Mouse (Mus musculus): Measurements from ENCODE around the gene Psmb9. TPM values are rescaled to one million over a fixed set of nuclear protein-coding genes. Genes with fewer than 3 reads are reported as not detected.
"Not testable (repeated sequence)": the region's sequence is repeated elsewhere in the genome, so short reads cannot be mapped to it uniquely, and the experiment has no call there.

Psmb9 gene
- polyA plus RNA-seq, 1 experiment, result 32.3 TPM

GRCm38 (mm10) chr17:34170487-34170876 is 17.1 kb downstream of the Psmb9 start:
- WGBS, result 19% methylated on average over 4 of the region's 4 CpGs
- H3K27me3 ChIP-seq (replicated peaks; ENCODE audit: control insufficient read depth, insufficient read depth, low read length), result no peaks in the 10 kb centered on the region
- no peak overlapping the region for H3K4me3 ChIP-seq (ENCODE audit: insufficient read depth, low read depth, low read length)
- H3K4me1 ChIP-seq (ENCODE audit: control insufficient read depth, insufficient read depth, low read length), result no peaks in the 10 kb centered on the region
- DNase-seq, result no peak
- TF ChIP-seq POLR2A (IDR thresholded peaks at IDR 0.05; ENCODE audit: low read depth, low read length) (no peak), CTCF (conservative IDR thresholded peaks at IDR 0.05; ENCODE audit: insufficient read depth, insufficient read length, low read depth, low read length) (no peak)
- no peaks in the 10 kb centered on the region for H3K36me3 ChIP-seq (ENCODE audit: control insufficient read depth, insufficient read depth, low read length)
- no peak overlapping the region for H3K27ac ChIP-seq (ENCODE audit: insufficient read depth, low read depth, low read length)

DNA sequence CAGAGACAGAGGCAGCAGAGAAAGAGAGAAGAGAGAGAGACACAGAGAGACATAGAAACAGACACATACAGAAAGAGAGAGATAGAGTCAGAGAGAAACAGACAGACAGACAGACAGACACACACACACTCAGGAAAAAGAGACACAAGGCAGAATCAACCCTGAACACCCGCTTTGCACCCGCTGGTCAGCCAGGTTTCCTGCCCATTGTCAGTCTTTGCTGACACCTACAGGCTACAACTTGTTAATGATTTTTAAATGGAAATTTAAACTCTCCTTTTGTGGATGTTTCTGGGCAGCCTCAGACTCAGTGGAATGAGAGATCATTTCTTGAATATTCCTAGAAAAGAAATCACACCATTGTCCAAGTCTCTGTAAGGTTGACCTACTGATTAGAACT is 18.3 kb downstream of the Psmb9 start:
- no peak overlapping the region for H3K27ac ChIP-seq (ENCODE audit: insufficient read depth, low read depth, low read length)
- H3K36me3 ChIP-seq (ENCODE audit: control insufficient read depth, insufficient read depth, low read length), result no peaks in the 10 kb centered on the region
- no peaks in the 10 kb centered on the region for H3K4me1 ChIP-seq (ENCODE audit: control insufficient read depth, insufficient read depth, low read length)
- no peak overlapping the region for H3K4me3 ChIP-seq (ENCODE audit: insufficient read depth, low read depth, low read length)
- no peaks in the 10 kb centered on the region for H3K27me3 ChIP-seq (replicated peaks; ENCODE audit: control insufficient read depth, insufficient read depth, low read length)
- peak; percentile 64 for DNase-seq
- WGBS, result 3% methylated on average over 2 of the region's 2 CpGs
- TF ChIP-seq POLR2A (IDR thresholded peaks at IDR 0.05; ENCODE audit: low read depth, low read length), result no peak
- TF ChIP-seq CTCF (conservative IDR thresholded peaks at IDR 0.05; ENCODE audit: insufficient read depth, insufficient read length, low read depth, low read length), result peak; percentile 83

- H3K4me3 ChIP-seq (ENCODE audit: insufficient read depth, low read depth, low read length), result no peak overlapping the region
- no peaks in the 10 kb centered on the region for H3K27me3 ChIP-seq (replicated peaks; ENCODE audit: control insufficient read depth, insufficient read depth, low read length)
- no peaks in the 10 kb centered on the region for H3K36me3 ChIP-seq (ENCODE audit: control insufficient read depth, insufficient read depth, low read length)
- 74% methylated on average over 6 of the region's 6 CpGs for WGBS
- TF ChIP-seq CTCF (conservative IDR thresholded peaks at IDR 0.05; ENCODE audit: insufficient read depth, insufficient read length, low read depth, low read length) (peak; percentile 32), POLR2A (IDR thresholded peaks at IDR 0.05; ENCODE audit: low read depth, low read length) (no peak)
- DNase-seq, result no peak
- no peaks in the 10 kb centered on the region for H3K4me1 ChIP-seq (ENCODE audit: control insufficient read depth, insufficient read depth, low read length)
- no peak overlapping the region for H3K27ac ChIP-seq (ENCODE audit: insufficient read depth, low read depth, low read length)
Measured at GRCm38 (mm10) chr17:34165033-34165730, 22.4 kb downstream of the Psmb9 start.

DNA sequence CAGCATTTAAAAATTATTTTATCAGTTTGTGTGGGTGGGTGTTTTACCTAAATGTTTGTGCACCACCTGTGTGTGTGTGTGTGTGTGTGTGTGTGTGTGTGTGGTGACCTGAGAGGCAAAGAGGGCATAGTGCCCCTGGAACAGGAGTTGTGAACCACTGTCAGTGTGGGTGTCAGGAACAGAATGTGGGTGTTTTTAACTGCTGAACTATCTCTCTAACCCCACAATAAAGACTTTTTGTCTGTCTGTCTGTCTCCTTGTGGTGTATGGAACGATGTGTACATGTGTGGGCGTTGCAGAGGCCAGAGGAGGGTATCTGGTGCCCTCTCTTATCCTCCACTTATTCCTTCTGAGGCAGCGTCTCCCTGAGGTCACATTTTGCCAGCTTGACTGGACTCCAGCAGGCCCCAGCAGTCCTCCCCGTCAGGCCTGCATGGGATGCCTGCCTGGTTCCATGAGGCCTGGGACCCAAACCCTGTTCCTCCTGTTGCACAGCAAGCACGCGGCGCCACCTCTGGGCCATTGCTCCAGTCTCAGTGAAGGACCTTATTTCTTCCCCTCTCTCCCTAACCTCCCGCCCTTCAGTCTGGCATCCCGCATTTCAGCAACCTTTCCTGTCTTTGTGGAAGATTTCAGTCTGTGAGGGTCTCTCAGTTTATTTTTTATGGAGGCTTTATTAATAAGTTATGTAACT is 23.2 kb downstream of the Psmb9 start:
- H3K4me3 ChIP-seq (ENCODE audit: insufficient read depth, low read depth, low read length), result no peak overlapping the region
- 51% methylated on average over 9 of the region's 9 CpGs for WGBS
- DNase-seq, result peak; percentile 29
- peak; percentile 44; the same call in 1 of the 2 replicates for TF ChIP-seq CTCF (conservative IDR thresholded peaks at IDR 0.05; ENCODE audit: insufficient read depth, insufficient read length, low read depth, low read length)
- no peak for TF ChIP-seq POLR2A (IDR thresholded peaks at IDR 0.05; ENCODE audit: low read depth, low read length)
- no peak overlapping the region for H3K27ac ChIP-seq (ENCODE audit: insufficient read depth, low read depth, low read length)
- H3K27me3 ChIP-seq (replicated peaks; ENCODE audit: control insufficient read depth, insufficient read depth, low read length), result no peaks in the 10 kb centered on the region
- no peaks in the 10 kb centered on the region for H3K4me1 ChIP-seq (ENCODE audit: control insufficient read depth, insufficient read depth, low read length)
- H3K36me3 ChIP-seq (ENCODE audit: control insufficient read depth, insufficient read depth, low read length), result no peaks in the 10 kb centered on the region

DNA sequence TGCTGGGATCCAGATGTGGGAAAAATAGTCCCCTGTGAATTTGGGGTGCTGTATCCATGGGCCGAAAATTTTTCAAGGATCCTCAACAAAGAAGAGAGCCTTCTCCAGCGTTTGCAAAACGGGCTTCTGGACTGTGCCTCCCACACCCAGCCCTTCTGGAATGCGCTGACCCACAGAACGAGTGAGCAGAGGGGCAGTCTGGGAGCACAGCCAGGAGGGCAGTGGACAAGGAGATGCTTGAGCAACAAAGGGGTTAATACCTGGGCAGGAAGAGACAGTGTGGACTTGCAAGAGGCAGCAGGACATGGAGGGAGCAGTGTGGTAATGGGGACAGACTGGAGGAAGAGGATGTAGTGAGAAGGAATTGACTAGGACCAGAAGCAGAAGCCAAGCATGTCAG is 32.0 kb downstream of the Psmb9 start:
- Histone ChIP-seq H3K36me3 (ENCODE audit: control insufficient read depth, insufficient read depth, low read length) (no peaks in the 10 kb centered on the region), H3K4me1 (ENCODE audit: control insufficient read depth, insufficient read depth, low read length) (no peaks in the 10 kb centered on the region), H3K27me3 (replicated peaks; ENCODE audit: control insufficient read depth, insufficient read depth, low read length) (no peaks in the 10 kb centered on the region; the same call in 1 of the 2 replicates), H3K4me3 (ENCODE audit: insufficient read depth, low read depth, low read length) (no peak overlapping the region), H3K27ac (ENCODE audit: insufficient read depth, low read depth, low read length) (no peak overlapping the region)
- WGBS, result 43% methylated on average over 5 of the region's 5 CpGs
- TF ChIP-seq POLR2A (IDR thresholded peaks at IDR 0.05; ENCODE audit: low read depth, low read length), result no peak
- no peak for TF ChIP-seq CTCF (conservative IDR thresholded peaks at IDR 0.05; ENCODE audit: insufficient read depth, insufficient read length, low read depth, low read length)
- DNase-seq, result no peak

- Histone ChIP-seq H3K27me3 (replicated peaks; ENCODE audit: control insufficient read depth, insufficient read depth, low read length) (no peaks in the 10 kb centered on the region; the same call in 1 of the 2 replicates), H3K27ac (ENCODE audit: insufficient read depth, low read depth, low read length) (no peak within 1 kb of the TSS; the same call in 1 of the 2 replicates), H3K4me3 (ENCODE audit: insufficient read depth, low read depth, low read length) (peak within 1 kb of the TSS; percentile 35), H3K36me3 (ENCODE audit: control insufficient read depth, insufficient read depth, low read length) (no peaks in the 10 kb centered on the region), H3K4me1 (ENCODE audit: control insufficient read depth, insufficient read depth, low read length) (no peaks in the 10 kb centered on the region)
- DNase-seq, result peak; percentile 87
- no peak for TF ChIP-seq CTCF (conservative IDR thresholded peaks at IDR 0.05; ENCODE audit: insufficient read depth, insufficient read length, low read depth, low read length)
- TF ChIP-seq POLR2A (IDR thresholded peaks at IDR 0.05; ENCODE audit: low read depth, low read length), result no peak
- 25% methylated on average over 4 of the region's 4 CpGs for WGBS
Measured at GRCm38 (mm10) chr17:34152923-34153322, 34.6 kb downstream of the Psmb9 start, which contains the start of gene H2-DMb1. H2-DMb1 (plus strand) TSS chr17:34153072.

GRCm38 (mm10) chr17:34144960-34145371 is 42.6 kb downstream of the Psmb9 start:
- Histone ChIP-seq H3K4me3 (ENCODE audit: insufficient read depth, low read depth, low read length) (no peak overlapping the region), H3K4me1 (ENCODE audit: control insufficient read depth, insufficient read depth, low read length) (no peaks in the 10 kb centered on the region), H3K27me3 (replicated peaks; ENCODE audit: control insufficient read depth, insufficient read depth, low read length) (no peaks in the 10 kb centered on the region), H3K36me3 (ENCODE audit: control insufficient read depth, insufficient read depth, low read length) (no peaks in the 10 kb centered on the region), H3K27ac (ENCODE audit: insufficient read depth, low read depth, low read length) (no peak overlapping the region)
- TF ChIP-seq POLR2A (IDR thresholded peaks at IDR 0.05; ENCODE audit: low read depth, low read length), result no peak
- no peak for TF ChIP-seq CTCF (conservative IDR thresholded peaks at IDR 0.05; ENCODE audit: insufficient read depth, insufficient read length, low read depth, low read length)
- 45% methylated on average over 3 of the region's 3 CpGs for WGBS
- DNase-seq, result no peak

GRCm38 (mm10) chr17:34144221-34144620 is 43.3 kb downstream of the Psmb9 start:
- H3K4me1 ChIP-seq (ENCODE audit: control insufficient read depth, insufficient read depth, low read length); DNase-seq; H3K27me3 ChIP-seq (replicated peaks; ENCODE audit: control insufficient read depth, insufficient read depth, low read length); H3K36me3 ChIP-seq (ENCODE audit: control insufficient read depth, insufficient read depth, low read length); H3K4me3 ChIP-seq (ENCODE audit: insufficient read depth, low read depth, low read length); H3K27ac ChIP-seq (ENCODE audit: insufficient read depth, low read depth, low read length): not testable (repeated sequence)
- 90% methylated on average over 4 of the region's 4 CpGs for WGBS

All from kidney, adult 2 months (tissue).